Mouse (Mus musculus): ENCODE results near the gene Camk1. TPM values are rescaled to one million over a fixed set of nuclear protein-coding genes. Genes with fewer than 3 reads are reported as not detected.

The Camk1 gene
- polyA plus RNA-seq (2016; fragmentation: Nextera tagmentation; extraction: Ambion mirVana) = 31.5 TPM in 2 replicates

DNA sequence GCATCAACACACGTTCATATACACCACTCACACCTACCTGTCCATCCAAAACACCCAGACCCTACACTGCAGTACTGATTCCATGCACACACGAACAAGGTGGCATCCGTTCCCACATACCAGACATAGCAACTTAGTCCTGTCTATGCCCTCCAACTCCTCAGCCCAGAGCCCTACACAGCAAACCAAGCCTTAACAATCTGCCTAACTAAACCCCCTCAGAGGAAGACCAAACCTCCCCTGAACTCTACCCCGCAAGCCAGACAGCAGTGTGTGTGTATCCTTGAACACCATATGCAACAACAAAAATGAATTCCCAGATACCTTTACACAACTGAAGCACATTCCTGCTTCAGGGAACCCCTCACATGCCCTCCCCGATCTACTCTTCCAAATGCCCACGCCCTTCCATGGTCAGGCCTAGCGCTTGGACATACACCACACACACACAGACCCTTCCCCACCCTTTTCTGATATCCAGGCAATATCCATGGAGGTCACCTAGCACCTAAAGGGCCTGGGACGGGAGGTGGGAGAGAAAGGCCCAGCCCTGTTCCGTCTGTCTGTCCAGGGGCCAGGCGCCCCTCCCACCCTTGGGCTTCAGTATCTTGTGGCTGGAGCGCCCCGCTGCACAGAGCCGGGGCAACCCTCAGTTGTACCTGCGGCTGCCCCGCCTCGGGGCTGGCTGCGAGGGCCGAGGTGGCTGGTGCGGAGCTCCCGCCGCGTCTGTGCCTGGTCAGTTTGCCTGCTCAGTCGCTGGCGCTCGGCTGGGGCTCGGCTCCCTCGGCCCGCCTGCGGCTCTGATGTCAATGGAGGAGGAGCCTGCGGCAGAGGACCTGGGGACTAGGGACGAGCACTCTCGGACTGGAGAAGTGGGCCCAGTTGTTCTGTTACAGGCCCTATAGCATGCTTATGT is at the start of gene Camk1:
TSS of gene Camk1 (minus strand) at position 808 of the 916 bp plus-strand sequence.
- Histone ChIP-seq H3K4me2 (peak within 1 kb of the TSS; percentile 74), H3K27me3 (replicated peaks) (no peaks in the 10 kb centered on the region), H3K36me3 (peaks cover 18% of the 10 kb centered on the region), H3K27ac (no peak within 1 kb of the TSS; the same call in 1 of the 2 replicates), H3K4me3 (peak within 1 kb of the TSS; percentile 55), H3K4me1 (peaks cover 48% of the 10 kb centered on the region), H3K9ac (peak within 1 kb of the TSS; percentile 68), H3K9me3 (replicated peaks) (no peaks in the 10 kb centered on the region)
- 17% methylated on average over 32 of the region's 32 CpGs for WGBS (ENCODE audit: insufficient replicate concordance)
- peak; percentile 76 for ATAC-seq

DNA sequence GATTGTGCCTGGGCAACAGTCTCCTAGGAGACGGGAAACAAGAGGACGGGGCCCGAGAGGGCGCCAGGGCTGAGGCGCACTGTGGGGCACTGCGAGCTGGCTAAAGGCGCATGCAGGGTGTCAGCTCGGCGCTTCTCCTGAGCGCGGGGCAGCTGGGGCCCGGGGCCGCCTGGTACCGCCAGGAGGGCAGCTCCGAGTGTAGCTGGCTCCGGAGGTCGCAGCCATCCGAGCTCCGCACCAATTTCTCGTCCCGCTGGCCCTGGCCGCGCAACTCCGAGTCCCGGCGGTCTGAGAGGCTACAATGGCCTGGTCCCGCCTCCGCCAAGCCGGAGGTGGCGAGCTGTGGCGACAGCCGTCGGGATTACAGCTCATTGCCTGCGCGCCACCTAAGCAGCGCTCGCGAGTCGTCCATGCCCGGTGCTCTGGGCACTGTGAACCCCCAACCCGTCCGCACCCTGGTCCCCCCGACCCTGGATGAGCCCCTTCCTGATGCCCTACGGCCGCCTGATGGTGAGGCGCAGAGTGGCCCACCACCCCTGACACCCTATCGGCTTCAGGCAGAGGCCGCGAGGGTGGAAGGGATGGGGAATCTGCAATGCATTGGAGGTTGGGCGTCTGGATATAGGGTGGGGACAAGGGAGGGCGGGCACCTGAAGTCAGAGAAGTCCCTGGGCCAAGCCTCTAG is 48.7 kb upstream of the Camk1 start:
- WGBS (ENCODE audit: insufficient replicate concordance) = 9% methylated on average over 51 of the region's 51 CpGs
- Histone ChIP-seq H3K4me1 (peaks cover 18% of the 10 kb centered on the region), H3K4me2 (peak overlapping the region; percentile 70), H3K9ac (peak overlapping the region; percentile 57), H3K27me3 (replicated peaks) (peaks cover 27% of the 10 kb centered on the region), H3K27ac (no peak overlapping the region), H3K4me3 (peak overlapping the region; percentile 43), H3K36me3 (peaks cover 41% of the 10 kb centered on the region), H3K9me3 (replicated peaks) (0 out of 2 replicates have a peak, but pooled peaks cover 2% of the 10 kb centered on the region)
- ATAC-seq = peak; percentile 69

DNA sequence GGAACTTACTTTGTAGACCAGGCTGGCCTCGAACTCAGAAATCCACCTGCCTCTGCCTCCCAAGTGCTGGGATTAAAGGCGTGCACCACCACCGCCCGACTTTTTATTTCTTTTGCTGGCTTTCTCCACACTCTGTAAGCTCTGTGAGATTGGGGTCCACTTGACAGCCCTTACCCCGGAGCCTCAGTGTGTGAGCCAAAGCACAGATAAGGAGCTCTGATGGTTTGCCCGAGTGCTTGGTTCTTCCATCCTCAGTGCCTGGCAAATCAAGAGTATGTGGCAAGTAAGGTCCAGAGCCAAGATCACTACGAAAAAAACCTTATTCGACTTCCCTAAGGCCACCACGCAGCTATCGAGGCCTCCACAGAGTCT is 48.2 kb upstream of the Camk1 start:
- 20% methylated on average over 10 of the region's 10 CpGs for WGBS (ENCODE audit: insufficient replicate concordance)
- Histone ChIP-seq H3K9me3 (replicated peaks) (0 out of 2 replicates have a peak, but pooled peaks cover 2% of the 10 kb centered on the region), H3K36me3 (peaks cover 46% of the 10 kb centered on the region), H3K27me3 (replicated peaks) (peaks cover 27% of the 10 kb centered on the region), H3K4me2 (peak overlapping the region; percentile 70), H3K27ac (no peak overlapping the region), H3K4me1 (peaks cover 18% of the 10 kb centered on the region), H3K9ac (peak overlapping the region; percentile 57; the same call in 1 of the 2 replicates), H3K4me3 (peak overlapping the region; percentile 43)
- ATAC-seq = 0 out of 2 replicates have a peak, but pooled peaks have one; percentile 4

DNA sequence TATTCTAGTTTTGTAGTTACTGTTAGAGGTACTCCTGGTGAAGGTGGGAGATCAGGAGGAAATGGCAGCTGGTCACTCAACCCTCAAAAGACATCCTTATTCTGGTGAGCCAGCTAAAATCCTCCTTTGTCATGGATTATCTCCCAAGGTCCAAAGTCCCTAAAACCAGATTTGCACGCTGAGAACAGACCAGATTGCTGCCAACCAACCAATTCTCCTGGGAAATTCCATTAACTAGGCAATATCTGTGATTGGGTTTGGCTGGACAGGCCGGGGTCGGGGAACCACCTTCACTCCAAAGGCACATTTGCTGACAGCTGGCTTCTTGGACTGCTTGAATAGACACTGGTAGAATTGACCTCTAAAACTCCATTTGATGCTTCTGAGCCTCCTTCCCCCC is 46.9 kb upstream of the Camk1 start:
- Histone ChIP-seq H3K9ac (no peak overlapping the region), H3K9me3 (replicated peaks) (0 out of 2 replicates have a peak, but pooled peaks cover 2% of the 10 kb centered on the region), H3K27me3 (replicated peaks) (peaks cover 27% of the 10 kb centered on the region), H3K4me2 (no peak overlapping the region), H3K4me3 (no peak overlapping the region), H3K4me1 (peaks cover 18% of the 10 kb centered on the region), H3K36me3 (peaks cover 59% of the 10 kb centered on the region), H3K27ac (no peak overlapping the region)
- 82% methylated on average over 3 of the region's 3 CpGs for WGBS (ENCODE audit: insufficient replicate concordance)
- ATAC-seq = no peak

DNA sequence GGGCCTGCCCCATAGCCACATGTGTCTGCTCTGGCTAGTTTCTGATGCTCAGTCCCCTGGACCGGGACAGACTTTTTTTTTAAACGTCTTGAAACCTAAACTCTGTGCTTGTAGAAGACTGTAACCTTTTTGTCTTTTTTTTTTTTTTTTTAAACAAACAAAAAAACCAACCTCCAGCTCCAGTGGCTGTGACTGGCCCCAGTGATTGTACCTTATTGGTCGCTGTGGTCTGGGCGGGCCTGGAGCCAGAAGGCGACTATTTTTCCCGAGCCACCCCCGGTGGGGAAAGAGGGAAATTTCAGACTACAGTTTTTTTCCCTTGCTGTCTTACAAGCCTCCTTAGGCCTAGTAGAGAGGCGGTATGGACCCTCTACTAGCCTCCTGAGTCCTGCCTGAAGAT is 45.2 kb upstream of the Camk1 start, which contains the start of gene Ttll3:
TSS of gene Ttll3 (plus strand) at position 301 of the 400 bp plus-strand sequence.
- peaks cover 18% of the 10 kb centered on the region for H3K4me1 ChIP-seq
- peaks cover 27% of the 10 kb centered on the region for H3K27me3 ChIP-seq (replicated peaks)
- ATAC-seq = no peak
- H3K36me3 ChIP-seq = peaks cover 72% of the 10 kb centered on the region
- 79% methylated on average over 8 of the region's 8 CpGs for WGBS (ENCODE audit: insufficient replicate concordance)
- H3K9ac ChIP-seq = peak within 1 kb of the TSS; percentile 24; the same call in 1 of the 2 replicates
- H3K4me3 ChIP-seq = no peak within 1 kb of the TSS
- H3K9me3 ChIP-seq (replicated peaks) = no peaks in the 10 kb centered on the region
- H3K4me2 ChIP-seq = no peak within 1 kb of the TSS
- no peak within 1 kb of the TSS for H3K27ac ChIP-seq

DNA sequence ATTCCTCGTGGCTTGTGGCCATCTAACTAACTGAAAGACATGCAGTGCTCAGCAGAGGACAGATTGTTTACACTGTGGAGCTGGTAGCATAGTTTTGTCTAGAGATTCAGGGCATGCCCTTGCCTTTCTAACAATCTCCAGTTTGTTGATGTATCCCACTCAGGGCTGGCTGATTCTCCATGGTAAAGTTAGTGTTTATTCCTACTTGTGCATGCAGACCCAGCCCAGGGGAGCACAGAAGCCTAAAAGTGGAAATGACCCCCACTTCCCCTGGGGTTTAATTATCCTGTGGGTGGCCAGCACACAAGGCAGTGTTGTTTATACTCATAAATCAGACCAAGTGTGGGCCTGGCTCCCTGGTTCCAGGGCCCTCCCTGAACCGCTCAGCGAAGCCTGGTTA is 42.2 kb upstream of the Camk1 start:
- Histone ChIP-seq H3K36me3 (peaks cover 100% of the 10 kb centered on the region), H3K27me3 (replicated peaks) (0 out of 2 replicates have a peak, but pooled peaks cover 3% of the 10 kb centered on the region), H3K27ac (no peak overlapping the region), H3K4me3 (no peak overlapping the region), H3K9me3 (replicated peaks) (no peaks in the 10 kb centered on the region), H3K4me1 (peaks cover 4% of the 10 kb centered on the region; the same call in 1 of the 2 replicates), H3K9ac (no peak overlapping the region), H3K4me2 (no peak overlapping the region)
- WGBS (ENCODE audit: insufficient replicate concordance) = 75% methylated on average over 3 of the region's 3 CpGs
- ATAC-seq = no peak

DNA sequence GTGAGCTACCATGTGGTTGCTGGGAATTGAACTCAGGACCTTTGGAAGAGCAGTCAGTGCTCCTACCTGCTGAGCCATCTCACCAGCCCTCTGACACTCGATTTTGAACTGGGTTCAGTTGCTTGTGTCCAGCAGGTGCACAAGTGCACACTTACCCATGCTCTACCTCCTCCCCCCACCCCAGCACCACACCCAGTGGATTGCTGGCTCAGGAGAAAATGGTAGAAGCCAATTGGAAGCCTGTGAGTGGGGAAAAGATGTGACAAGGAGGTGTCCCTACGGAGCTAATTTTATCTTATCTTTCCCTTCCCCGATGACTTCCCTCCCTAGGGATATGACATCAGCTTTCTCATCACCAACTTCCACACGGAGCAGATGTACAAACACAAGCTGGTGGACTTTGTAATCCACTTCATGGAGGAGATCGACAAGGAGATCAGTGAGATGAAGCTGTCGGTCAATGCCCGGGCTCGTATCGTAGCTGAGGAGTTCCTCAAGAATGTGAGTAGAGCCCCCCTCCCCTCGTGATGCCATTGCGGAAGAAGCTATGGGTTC is 41.5 kb upstream of the Camk1 start:
- Histone ChIP-seq H3K9me3 (replicated peaks) (no peaks in the 10 kb centered on the region), H3K36me3 (peaks cover 100% of the 10 kb centered on the region), H3K4me3 (no peak overlapping the region), H3K9ac (no peak overlapping the region), H3K27me3 (replicated peaks) (no peaks in the 10 kb centered on the region), H3K4me1 (peaks cover 12% of the 10 kb centered on the region), H3K4me2 (no peak overlapping the region), H3K27ac (no peak overlapping the region)
- 77% methylated on average over 11 of the region's 11 CpGs for WGBS (ENCODE audit: insufficient replicate concordance)
- no peak for ATAC-seq

DNA sequence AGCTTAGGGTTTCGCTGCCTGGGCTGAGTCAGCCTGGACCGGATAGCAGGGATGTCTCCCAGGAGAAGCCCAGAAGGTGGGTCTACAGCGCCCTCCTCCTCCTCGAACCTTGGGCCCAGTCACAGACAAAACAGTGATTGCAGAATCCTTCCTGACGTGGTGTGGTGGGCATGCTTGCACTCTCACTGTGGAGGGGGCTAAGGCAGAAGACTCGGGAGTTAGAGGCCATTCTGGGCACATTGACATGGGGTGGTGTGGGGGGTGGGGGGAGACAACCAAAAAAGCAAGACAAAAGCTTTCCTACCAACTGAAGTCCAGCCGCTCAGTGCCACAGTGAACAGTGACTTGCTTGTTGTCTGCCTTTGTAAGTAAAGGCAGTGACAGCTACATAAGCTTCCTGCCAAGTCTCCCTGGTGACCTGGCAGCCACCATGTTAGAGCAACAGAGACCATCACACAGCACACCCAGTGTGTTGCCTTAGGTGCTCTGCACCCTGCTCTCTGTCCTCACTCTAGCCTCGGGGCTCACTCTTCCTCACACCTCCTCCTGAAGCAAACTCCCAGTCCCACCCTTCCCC is 40.7 kb upstream of the Camk1 start:
- 82% methylated on average over 8 of the region's 8 CpGs for WGBS (ENCODE audit: insufficient replicate concordance)
- no peak overlapping the region for H3K4me2 ChIP-seq
- H3K4me1 ChIP-seq = peaks cover 19% of the 10 kb centered on the region
- no peak overlapping the region for H3K27ac ChIP-seq
- no peak overlapping the region for H3K4me3 ChIP-seq
- H3K9me3 ChIP-seq (replicated peaks) = no peaks in the 10 kb centered on the region
- H3K9ac ChIP-seq = no peak overlapping the region
- ATAC-seq = no peak
- no peaks in the 10 kb centered on the region for H3K27me3 ChIP-seq (replicated peaks)
- H3K36me3 ChIP-seq = peaks cover 95% of the 10 kb centered on the region

DNA sequence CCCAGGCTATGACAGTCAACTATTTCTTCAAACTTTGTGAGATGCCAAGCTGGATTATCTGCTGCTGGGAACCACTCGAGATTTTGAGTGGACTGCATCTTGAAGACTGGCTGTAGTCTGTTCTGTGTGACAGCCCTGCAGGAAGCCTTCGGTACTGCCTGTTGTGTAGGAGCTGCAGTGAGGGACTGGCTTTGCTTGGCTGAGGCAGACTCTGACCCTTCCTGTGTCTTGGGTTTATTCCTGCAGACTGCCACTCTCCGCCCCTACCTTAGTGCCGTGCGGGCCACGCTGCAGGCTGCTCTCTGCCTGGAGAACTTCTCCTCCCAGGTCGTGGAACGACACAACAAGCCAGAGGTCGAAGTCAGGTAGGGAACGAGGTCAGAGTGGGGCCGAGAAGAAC is 36.7 kb upstream of the Camk1 start:
- no peak for ATAC-seq
- Histone ChIP-seq H3K36me3 (peaks cover 59% of the 10 kb centered on the region), H3K4me3 (no peak overlapping the region; the same call in 1 of the 2 replicates), H3K4me2 (peak overlapping the region; percentile 93), H3K4me1 (peaks cover 46% of the 10 kb centered on the region), H3K9me3 (replicated peaks) (no peaks in the 10 kb centered on the region), H3K27ac (no peak overlapping the region), H3K27me3 (replicated peaks) (no peaks in the 10 kb centered on the region), H3K9ac (no peak overlapping the region)
- WGBS (ENCODE audit: insufficient replicate concordance) = 87% methylated on average over 11 of the region's 11 CpGs

DNA sequence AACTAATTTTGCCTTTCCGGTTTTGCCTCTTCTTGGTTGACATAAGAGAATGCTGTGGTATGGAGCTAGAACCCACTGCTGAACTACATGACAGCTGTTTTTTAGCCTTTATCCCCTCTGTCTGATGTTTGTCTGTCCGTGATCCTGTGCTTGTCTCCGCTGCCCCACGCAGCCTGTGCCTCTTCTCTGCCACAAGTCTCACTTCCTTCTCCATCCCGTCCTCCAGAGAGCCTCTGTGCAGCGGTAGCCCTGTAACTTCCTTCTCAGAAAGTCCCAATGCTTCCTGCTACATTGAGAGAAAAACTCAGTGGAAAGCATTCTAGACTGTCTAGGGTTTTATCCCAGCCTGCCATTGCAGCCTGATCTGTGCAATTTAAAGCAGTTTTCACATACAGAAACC is 35.5 kb upstream of the Camk1 start:
- Histone ChIP-seq H3K9me3 (replicated peaks) (no peaks in the 10 kb centered on the region), H3K4me3 (peak overlapping the region; percentile 83), H3K4me2 (peak overlapping the region; percentile 93), H3K36me3 (peaks cover 59% of the 10 kb centered on the region), H3K4me1 (peaks cover 56% of the 10 kb centered on the region), H3K27ac (peak overlapping the region; percentile 22; the same call in 1 of the 2 replicates), H3K27me3 (replicated peaks) (no peaks in the 10 kb centered on the region), H3K9ac (peak overlapping the region; percentile 93)
- WGBS (ENCODE audit: insufficient replicate concordance) = 24% methylated on average over 6 of the region's 6 CpGs
- ATAC-seq = no peak
